Mouse (Mus musculus) lung, embryonic 15.5 days (tissue): ENCODE measurements around the gene Grk2. TPM values are rescaled to one million over a fixed set of nuclear protein-coding genes. Genes with fewer than 3 reads are reported as not detected.

ENCODE experiments used
- ATAC-seq: fragments of 200-750 bp; cut with Nextera tagmentation; 2 replicates; pipeline ENCODE4 v1.8.0; 2017; ENCODE audit warnings: moderate number of reproducible peaks, borderline replicate concordance; ENCODE audit not compliant: low FRiP score, low TSS enrichment; ENCODE audit errors: extremely low read depth
- H3K27ac ChIP-seq: fragments of 300-500 bp; sonication (generic); 2 replicates; pipeline ENCODE4 v1.5.1; 2015; ENCODE audit warnings: moderate library complexity, mild to moderate bottlenecking, inconsistent platforms
- H3K27me3 ChIP-seq: fragments of 300-500 bp; sonication (generic); 2 replicates; pipeline ENCODE4 v1.6.1; 2015; ENCODE audit warnings: inconsistent platforms
- H3K36me3 ChIP-seq: fragments of 300-500 bp; sonication (generic); 2 replicates; pipeline ENCODE4 v1.6.1; 2015; ENCODE audit warnings: inconsistent platforms
- H3K4me1 ChIP-seq: fragments of 300-500 bp; sonication (generic); 2 replicates; pipeline ENCODE4 v1.6.1; 2015; ENCODE audit warnings: inconsistent platforms
- H3K4me2 ChIP-seq: fragments of 300-500 bp; sonication (generic); 2 replicates; pipeline ENCODE4 v1.6.1; 2015; ENCODE audit warnings: inconsistent platforms, mild to moderate bottlenecking, moderate library complexity
- H3K4me3 ChIP-seq: fragments of 300-500 bp; sonication (generic); 2 replicates; pipeline ENCODE4 v1.5.1; 2015; ENCODE audit warnings: mild to moderate bottlenecking, inconsistent platforms
- H3K9ac ChIP-seq: fragments of 300-500 bp; sonication (generic); 2 replicates; pipeline ENCODE4 v1.6.1; 2015; ENCODE audit warnings: inconsistent platforms
- H3K9me3 ChIP-seq: fragments of 300-500 bp; sonication (generic); 2 replicates; pipeline ENCODE4 v1.6.1; 2016; ENCODE audit warnings: inconsistent platforms
- WGBS: fragments of 180-500 bp; shearing (Covaris S2); methylation state at CpG from one replicate; pipeline ENCODE4 v1.1.7; 2015; 5-methylcytosine and 5-hydroxymethylcytosine counted together
- polyA plus RNA-seq: library from polyadenylated mRNA; unstranded; fragments of >200 nt; fragmentation: Nextera tagmentation; extraction: Ambion mirVana; gene quantifications from 2 replicates; pipeline ENCODE4 v1.2.1, GENCODE M21; 2015

The Grk2 gene
- polyA plus RNA-seq, 1 experiment from 2014 or later, result 16.2 TPM

GRCm38 (mm10) chr19:4322134-4322533, 16.1 kb upstream of the Grk2 start:
- Histone ChIP-seq H3K4me3 (no peak overlapping the region), H3K9ac (no peak overlapping the region), H3K9me3 (no peaks in the 10 kb centered on the region), H3K27ac (no peak overlapping the region), H3K36me3 (peaks cover 94% of the 10 kb centered on the region), H3K27me3 (no peaks in the 10 kb centered on the region), H3K4me2 (no peak overlapping the region), H3K4me1 (no peaks in the 10 kb centered on the region)
- WGBS, result 84% methylated on average over 3 of the region's 3 CpGs
- no peak for ATAC-seq

GRCm38 (mm10) chr19:4321622-4322021, 15.6 kb upstream of the Grk2 start:
- WGBS, result 91% methylated on average over 1 of the region's 1 CpGs
- Histone ChIP-seq H3K36me3 (peaks cover 94% of the 10 kb centered on the region), H3K27ac (no peak overlapping the region), H3K4me2 (no peak overlapping the region), H3K9me3 (no peaks in the 10 kb centered on the region), H3K27me3 (no peaks in the 10 kb centered on the region), H3K4me3 (no peak overlapping the region), H3K4me1 (no peaks in the 10 kb centered on the region), H3K9ac (no peak overlapping the region)
- no peak for ATAC-seq

GRCm38 (mm10) chr19:4319272-4319671, 13.2 kb upstream of the Grk2 start:
- Histone ChIP-seq H3K9me3 (no peaks in the 10 kb centered on the region), H3K27me3 (no peaks in the 10 kb centered on the region), H3K4me3 (no peak overlapping the region), H3K36me3 (peaks cover 82% of the 10 kb centered on the region), H3K27ac (no peak overlapping the region), H3K4me1 (no peaks in the 10 kb centered on the region), H3K9ac (no peak overlapping the region), H3K4me2 (no peak overlapping the region)
- no peak for ATAC-seq
- 63% methylated on average over 4 of the region's 4 CpGs for WGBS

GRCm38 (mm10) chr19:4317181-4317580, 11.2 kb upstream of the Grk2 start:
- Histone ChIP-seq H3K9ac (no peak overlapping the region), H3K4me1 (no peaks in the 10 kb centered on the region), H3K27me3 (no peaks in the 10 kb centered on the region), H3K9me3 (no peaks in the 10 kb centered on the region), H3K36me3 (peaks cover 71% of the 10 kb centered on the region), H3K4me3 (no peak overlapping the region), H3K4me2 (no peak overlapping the region), H3K27ac (no peak overlapping the region)
- no peak for ATAC-seq
- 84% methylated on average over 3 of the region's 3 CpGs for WGBS

- Histone ChIP-seq H3K4me1 (no peaks in the 10 kb centered on the region), H3K4me3 (no peak overlapping the region), H3K9ac (no peak overlapping the region), H3K36me3 (peaks cover 55% of the 10 kb centered on the region), H3K27me3 (no peaks in the 10 kb centered on the region), H3K27ac (no peak overlapping the region), H3K9me3 (no peaks in the 10 kb centered on the region), H3K4me2 (no peak overlapping the region)
- no peak for ATAC-seq
- 54% methylated on average over 6 of the region's 6 CpGs for WGBS
These were observed 9.4 kb upstream of the Grk2 start for GRCm38 (mm10) chr19:4315223-4315944.

GRCm38 (mm10) chr19:4309776-4310185, 3.8 kb upstream of the Grk2 start:
- no peak overlapping the region for H3K4me2 ChIP-seq
- no peak overlapping the region for H3K4me3 ChIP-seq
- H3K9me3 ChIP-seq, result no peaks in the 10 kb centered on the region
- ATAC-seq, result no peak
- no peak overlapping the region for H3K9ac ChIP-seq
- H3K27ac ChIP-seq, result no peak overlapping the region
- no peaks in the 10 kb centered on the region for H3K27me3 ChIP-seq
- 0 out of 2 replicates have a peak, but pooled peaks cover 6% of the 10 kb centered on the region for H3K36me3 ChIP-seq
- peaks cover 7% of the 10 kb centered on the region for H3K4me1 ChIP-seq

- Histone ChIP-seq H3K27me3 (no peaks in the 10 kb centered on the region), H3K27ac (no peak overlapping the region), H3K4me2 (no peak overlapping the region), H3K4me3 (no peak overlapping the region), H3K4me1 (peaks cover 11% of the 10 kb centered on the region), H3K36me3 (0 out of 2 replicates have a peak, but pooled peaks cover 6% of the 10 kb centered on the region), H3K9me3 (no peaks in the 10 kb centered on the region), H3K9ac (no peak overlapping the region)
- no peak for ATAC-seq
- WGBS, result 91% methylated on average over 4 of the region's 4 CpGs
These were observed 3.3 kb upstream of the Grk2 start for GRCm38 (mm10) chr19:4309302-4309701.

GRCm38 (mm10) chr19:4305491-4306189, 382 bp downstream of the Grk2 start:
- Histone ChIP-seq H3K27ac (peak overlapping the region; percentile 80), H3K9me3 (no peaks in the 10 kb centered on the region), H3K27me3 (no peaks in the 10 kb centered on the region), H3K4me1 (peaks cover 48% of the 10 kb centered on the region), H3K9ac (peak overlapping the region; percentile 96), H3K4me3 (peak overlapping the region; percentile 98), H3K36me3 (no peaks in the 10 kb centered on the region), H3K4me2 (peak overlapping the region; percentile 79)
- WGBS, result under 1% methylated on average over 63 of the region's 68 CpGs
- ATAC-seq, result peak; percentile 36; the same call in 1 of the 2 replicates

- 32% methylated on average over 4 of the region's 4 CpGs for WGBS
- Histone ChIP-seq H3K4me1 (peaks cover 55% of the 10 kb centered on the region), H3K9ac (peak overlapping the region; percentile 96), H3K27me3 (no peaks in the 10 kb centered on the region), H3K4me3 (peak overlapping the region; percentile 98), H3K27ac (peak overlapping the region; percentile 52), H3K4me2 (peak overlapping the region; percentile 79), H3K36me3 (no peaks in the 10 kb centered on the region), H3K9me3 (no peaks in the 10 kb centered on the region)
- no peak for ATAC-seq
These were observed 1.1 kb downstream of the Grk2 start for GRCm38 (mm10) chr19:4304871-4305321.

GRCm38 (mm10) chr19:4304251-4304821, 1.7 kb downstream of the Grk2 start:
- H3K4me2 ChIP-seq, result peak overlapping the region; percentile 79
- H3K9me3 ChIP-seq, result no peaks in the 10 kb centered on the region
- peak overlapping the region; percentile 98 for H3K4me3 ChIP-seq
- H3K36me3 ChIP-seq, result no peaks in the 10 kb centered on the region
- peak overlapping the region; percentile 52 for H3K27ac ChIP-seq
- no peaks in the 10 kb centered on the region for H3K27me3 ChIP-seq
- ATAC-seq, result no peak
- H3K9ac ChIP-seq, result no peak overlapping the region
- peaks cover 55% of the 10 kb centered on the region for H3K4me1 ChIP-seq
- WGBS, result 52% methylated on average over 5 of the region's 5 CpGs

- peaks cover 55% of the 10 kb centered on the region for H3K4me1 ChIP-seq
- H3K9me3 ChIP-seq, result no peaks in the 10 kb centered on the region
- H3K4me2 ChIP-seq, result peak overlapping the region; percentile 40; the same call in 1 of the 2 replicates
- no peak overlapping the region for H3K9ac ChIP-seq
- WGBS, result 93% methylated on average over 5 of the region's 5 CpGs
- 0 out of 2 replicates have a peak overlapping the region, but pooled peaks have one; percentile 98 for H3K4me3 ChIP-seq
- no peaks in the 10 kb centered on the region for H3K27me3 ChIP-seq
- no peaks in the 10 kb centered on the region for H3K36me3 ChIP-seq
- no peak overlapping the region for H3K27ac ChIP-seq
- no peak for ATAC-seq
These were observed 2.4 kb downstream of the Grk2 start for GRCm38 (mm10) chr19:4303640-4303995.
